Mouse (Mus musculus) CH12.LX (cell line): ENCODE measurements around the gene Acvrl1.

Experiments
- CTCF ChIP-seq, 2 experiments: IDR thresholded peaks in 1 of 2; conservative IDR thresholded peaks in 1 of 2; 2 replicates each; pipeline ENCODE4 v1.5.1; 2011 to 2012; ENCODE audit warnings: low read depth in 2 of 2, low read length in 2 of 2, improper control_type of control experiment in 1 of 2, inconsistent platforms in 1 of 2, mild to moderate bottlenecking in 1 of 2, moderate library complexity in 1 of 2
- E2F4 ChIP-seq: IDR thresholded peaks from 2 replicates; pipeline ENCODE4 v1.6.1; 2011; ENCODE audit warnings: low read depth, low read length, improper control_type of control experiment; ENCODE audit not compliant: insufficient replicate concordance
- EP300 ChIP-seq: IDR thresholded peaks from 2 replicates; pipeline ENCODE4 v1.6.1; 2011; ENCODE audit warnings: low read length, improper control_type of control experiment
- HCFC1 ChIP-seq: IDR thresholded peaks from 2 replicates; pipeline ENCODE4 v1.6.1; 2012; ENCODE audit warnings: low read depth, mild to moderate bottlenecking, inconsistent platforms, low read length, improper control_type of control experiment
- JUND ChIP-seq: conservative IDR thresholded peaks from 2 replicates; pipeline ENCODE4 v1.6.1; 2011; ENCODE audit warnings: low read depth, low read length, improper control_type of control experiment
- MAX ChIP-seq: IDR thresholded peaks from 2 replicates; pipeline ENCODE4 v1.6.1; 2011; ENCODE audit warnings: low read length, improper control_type of control experiment
- NELFE ChIP-seq: IDR thresholded peaks from 2 replicates; pipeline ENCODE4 v1.6.1; 2011; ENCODE audit warnings: low read depth, low read length, improper control_type of control experiment
- POLR2A ChIP-seq: IDR thresholded peaks from 2 replicates; pipeline ENCODE4 v1.6.1; 2011; ENCODE audit warnings: low read depth, mild to moderate bottlenecking, improper control_type of control experiment, low read length
- RAD21 ChIP-seq: IDR thresholded peaks from 2 replicates; pipeline ENCODE4 v1.6.1; 2011; ENCODE audit warnings: low read depth, mild to moderate bottlenecking, low read length, improper control_type of control experiment, moderate library complexity
- RCOR1 ChIP-seq: conservative IDR thresholded peaks from 2 replicates; pipeline ENCODE4 v1.6.1; 2012; ENCODE audit warnings: low read depth, mild to moderate bottlenecking, inconsistent platforms, low read length, improper control_type of control experiment
- TBP ChIP-seq: conservative IDR thresholded peaks from 2 replicates; pipeline ENCODE4 v1.6.1; 2011; ENCODE audit warnings: low read depth, low read length, improper control_type of control experiment
- ZC3H11A ChIP-seq: IDR thresholded peaks from 2 replicates; pipeline ENCODE4 v1.6.1; 2012; ENCODE audit warnings: low read depth, mild to moderate bottlenecking, inconsistent platforms, low read length, improper control_type of control experiment

GRCm38 (mm10) chr15:101088291-101088690, 40.0 kb upstream of the Acvrl1 start:
- TF ChIP-seq HCFC1 (no peak), EP300 (no peak), ZC3H11A (no peak), RCOR1 (no peak), JUND (no peak), CTCF (conservative IDR thresholded peaks at IDR 0.05 in 1 of 2, IDR thresholded peaks at IDR 0.05 in 1 of 2; ENCODE audit: low read depth in 2 of 2, low read length in 2 of 2) (no peak), MAX (no peak), POLR2A (no peak), E2F4 (no peak), RAD21 (no peak), NELFE (no peak), TBP (no peak)
